Mouse (Mus musculus) cerebellum, postnatal 4 days (tissue): ENCODE results near the gene Olfr113.
"Not testable (repeated sequence)": the region's sequence is repeated elsewhere in the genome, so short reads cannot be mapped to it uniquely, and the experiment has no call there.

Experiments
- DNase-seq, 2 experiments: peaks; one replicate each; pipeline ENCODE4 v3.0.0; 2022; ENCODE audit warnings: low spot score in 2 of 2, mixed read lengths in 1 of 2

Olfr113 gene

GRCm38 (mm10) chr17:37577563-37577962 lies at the start of gene Olfr113:
Gene Olfr113 (minus strand): TSS chr17:37577663.
- no peak for DNase-seq

GRCm38 (mm10) chr17:37627009-37627408 lies 49.5 kb upstream of the Olfr113 start, which contains the start of the genes Olfr115 and Olfr116:
Gene Olfr115 (minus strand): TSS chr17:37627109.
Gene Olfr116 (minus strand): TSS chr17:37627199.
- DNase-seq, result no peak

- no peak for DNase-seq
Observed at GRCm38 (mm10) chr17:37592643-37593042, 15.2 kb upstream of the Olfr113 start, which contains the start of gene Olfr114. Gene Olfr114 (minus strand): TSS chr17:37592743.

- DNase-seq, result no peak
Observed at GRCm38 (mm10) chr17:37569351-37569750, 8.1 kb downstream of the Olfr113 start, which contains the start of gene Olfr112. Gene Olfr112 (minus strand): TSS chr17:37569451.

GRCm38 (mm10) chr17:37558913-37559615 lies 18.4 kb downstream of the Olfr113 start:
- DNase-seq, result no peak

GRCm38 (mm10) chr17:37543800-37544435 lies 33.5 kb downstream of the Olfr113 start:
- DNase-seq, result no peak

- DNase-seq, result no peak
Observed at GRCm38 (mm10) chr17:37541454-37542119, 35.9 kb downstream of the Olfr113 start.

GRCm38 (mm10) chr17:37538416-37538815 lies 39.0 kb downstream of the Olfr113 start:
- DNase-seq, result not testable (repeated sequence)

GRCm38 (mm10) chr17:37535173-37535572 lies 42.3 kb downstream of the Olfr113 start:
- no peak for DNase-seq

GRCm38 (mm10) chr17:37525427-37525826 lies 52.0 kb downstream of the Olfr113 start:
- DNase-seq, result not testable (repeated sequence)

- DNase-seq, result not testable (repeated sequence)
Observed at GRCm38 (mm10) chr17:37524612-37525011, 52.9 kb downstream of the Olfr113 start.
